Comparison of ENCODE assay signal across 8 mouse cellular contexts in the genomic region with DNA sequence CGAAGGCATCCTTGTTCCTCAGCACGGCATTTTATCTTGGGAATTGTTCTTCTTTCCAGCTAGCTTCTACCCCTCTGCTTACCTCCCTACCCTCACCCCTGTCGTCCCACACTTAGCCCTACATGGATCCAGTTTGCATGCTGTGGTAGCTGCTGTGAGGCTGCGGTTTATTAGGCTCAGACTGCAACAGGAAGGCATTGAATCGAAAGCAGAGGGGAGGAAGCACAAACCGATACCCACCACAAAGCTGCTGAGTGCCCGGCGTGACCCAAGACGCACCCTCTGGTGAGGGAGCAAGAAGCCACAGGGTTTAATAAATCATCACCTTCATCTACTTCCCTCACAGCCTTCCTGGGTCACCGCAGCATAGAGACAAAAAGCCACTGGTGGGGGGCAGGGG. TPM values are rescaled to one million over a fixed set of nuclear protein-coding genes. Genes with fewer than 3 reads are reported as not detected.
DNase-seq lines count a peak whose midpoint lies in the region; ATAC-seq and TF ChIP-seq lines count a peak whose summit lies in the region.

No protein-coding gene starts in this region.

- H3K4me1 ChIP-seq in kidney, adult 2 months (ENCODE audit: control insufficient read depth, insufficient read depth, low read length) = no peaks in the 10 kb centered on the region
- H3K4me1 ChIP-seq in limb, embryonic 15.5 days = peaks cover 45% of the 10 kb centered on the region

- no peak for TF ChIP-seq POLR2A in kidney, adult 2 months (IDR thresholded peaks at IDR 0.05; ENCODE audit: low read depth, low read length)

- peak; percentile 33 for DNase-seq in kidney, adult 2 months
- DNase-seq in kidney, postnatal 25 days = no peak
- DNase-seq in forelimb bud, embryonic 11.5 days (ENCODE audit: low read depth, low spot score) = peak; percentile 51
- peak; percentile 75 to 77 for DNase-seq in monocyte, adult 2 months (ENCODE audit: low read depth in 1 of 2, low spot score in 2 of 2)
- no peak for DNase-seq in cerebellum, adult 9-10 months
- DNase-seq in urinary bladder, postnatal 36 days (ENCODE audit: low spot score in 2 of 2) = no peak
- DNase-seq in cerebellum, postnatal 25 days = no peak

- no peaks in the 10 kb centered on the region for H3K36me3 ChIP-seq in kidney, adult 2 months (ENCODE audit: control insufficient read depth, insufficient read depth, low read length)
- H3K36me3 ChIP-seq in limb, embryonic 15.5 days = no peaks in the 10 kb centered on the region

- no peak overlapping the region for H3K9ac ChIP-seq in limb, embryonic 15.5 days

- no peak overlapping the region for H3K4me3 ChIP-seq in kidney, adult 2 months (ENCODE audit: insufficient read depth, low read depth, low read length)
- H3K4me3 ChIP-seq in limb, embryonic 15.5 days = peak overlapping the region; percentile 10; the same call in 1 of the 2 replicates

- H3K9me3 ChIP-seq in limb, embryonic 15.5 days = no peaks in the 10 kb centered on the region

- peak overlapping the region; percentile 10; the same call in 1 of the 2 replicates for H3K4me2 ChIP-seq in limb, embryonic 15.5 days

- H3K27me3 ChIP-seq in kidney, adult 2 months (replicated peaks; ENCODE audit: control insufficient read depth, insufficient read depth, low read length) = no peaks in the 10 kb centered on the region
- H3K27me3 ChIP-seq in limb, embryonic 15.5 days = no peaks in the 10 kb centered on the region

- no peak overlapping the region for H3K27ac ChIP-seq in kidney, adult 2 months (ENCODE audit: insufficient read depth, low read depth, low read length)
- H3K27ac ChIP-seq in limb, embryonic 15.5 days = no peak overlapping the region

- 17% methylated on average over 10 of the region's 10 CpGs for WGBS in kidney, adult 2 months
- 15% methylated on average over 10 of the region's 10 CpGs for WGBS in limb, embryonic 15.5 days

- TF ChIP-seq CTCF in kidney, adult 2 months (conservative IDR thresholded peaks at IDR 0.05; ENCODE audit: insufficient read depth, insufficient read length, low read depth, low read length) = no peak

- ATAC-seq in limb, embryonic 15.5 days (ENCODE audit: insufficient number of reproducible peaks, low FRiP score, low TSS enrichment, low read depth) = no peak

RNA-seq across cellular contexts. Expression of a gene that starts 31.1 kb away (rescaled TPM):
- 24.6 and 31.1 TPM in 2 replicates for polyA plus RNA-seq in kidney, adult 2 months (2012; rRNA removed)
- polyA plus RNA-seq in limb, embryonic 15.5 days (2015; fragmentation: Nextera tagmentation; extraction: Ambion mirVana) = 180 and 181 TPM in 2 replicates

RNA-seq across cellular contexts. Expression of a gene that starts 43.6 kb away (rescaled TPM):
- polyA plus RNA-seq in kidney, adult 2 months (2012; rRNA removed) = 37.7 and 58.1 TPM in 2 replicates
- 33.6 and 48.9 TPM in 2 replicates for polyA plus RNA-seq in limb, embryonic 15.5 days (2015; fragmentation: Nextera tagmentation; extraction: Ambion mirVana)

Comparison
In these comparisons a context has a peak if more than half of its experiments do, and no peak if none do; other contexts are left out.
1. DNase-seq: peak in kidney, adult 2 months (single experiment), forelimb bud, embryonic 11.5 days (single experiment) and monocyte, adult 2 months (2 of 2); none in kidney, postnatal 25 days (0 of 2), cerebellum, adult 9-10 months (single experiment), urinary bladder, postnatal 36 days (0 of 2) and cerebellum, postnatal 25 days (0 of 2).